ENCODE assay signal across 19 mouse cellular contexts in the genomic region with DNA sequence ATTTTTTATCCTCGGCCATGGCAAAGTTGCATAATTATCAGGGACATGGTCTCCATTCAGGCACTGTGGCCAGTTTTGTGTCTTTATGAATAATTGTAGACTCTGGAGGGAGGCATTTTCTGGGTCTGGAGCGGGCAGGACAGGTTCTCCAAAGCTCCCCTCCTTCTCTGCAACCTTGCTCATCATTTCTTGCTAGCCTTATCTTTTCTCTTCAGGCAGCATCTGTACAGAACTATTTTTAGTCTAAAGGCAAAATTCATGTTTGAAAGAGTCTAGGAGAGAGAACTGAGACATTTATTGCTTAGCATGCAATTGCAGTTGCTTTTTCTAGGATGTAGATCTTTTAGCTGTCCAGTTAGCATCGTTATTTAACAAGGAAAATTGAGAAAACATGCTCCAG. TPM values are rescaled to one million over a fixed set of nuclear protein-coding genes. Genes with fewer than 3 reads are reported as not detected.
A peak's percentile ranks its signal among the peaks of the same experiment; 100 is the strongest.
DNase-seq lines count a peak whose midpoint lies in the region; ATAC-seq and TF ChIP-seq lines count a peak whose summit lies in the region.
"Had no signal": no experiment of that assay in that cellular context is flagged by ENCODE, and none has a peak within 500 bp of the region (broad histone marks: within the 10 kb centered on the region; RNA-seq: fewer than 3 reads in every experiment).

No protein-coding gene starts in this region.

- no peak for DNase-seq in layer of hippocampus, adult 2 months (ENCODE audit: low spot score in 2 of 2)
- no peak for DNase-seq in layer of hippocampus, adult 18-20 months (ENCODE audit: low spot score in 2 of 2)
- DNase-seq in c-Kit-positive CD71-positive TER-119-positive erythroid progenitor cells, embryonic 14.5 days (ENCODE audit: low spot score), result peak; percentile 48
- DNase-seq in liver, embryonic 14.5 days (ENCODE audit: low read depth in 3 of 3, low spot score in 3 of 3), result peak in 1 of 3 experiments; percentile 19
- no peak for DNase-seq in urinary bladder, adult 2 months (ENCODE audit: low spot score)
- DNase-seq in forebrain, embryonic 14.5 days (ENCODE audit: low spot score), result no peak
- DNase-seq in embryo, embryonic 10 days (ENCODE audit: low spot score), result no peak
- DNase-seq: cerebellum, adult 18-20 months; gastrocnemius, postnatal 25 days; heart, adult 2 months; kidney, adult 18-20 months; kidney, postnatal 10 days; lung, adult 18-20 months; thymus, adult 18-20 months; thymus, postnatal 4 days had no signal

- 34% methylated on average over 3 of the region's 3 CpGs for WGBS in liver, embryonic 14.5 days (ENCODE audit: insufficient replicate concordance)
- 90% methylated on average over 3 of the region's 3 CpGs for WGBS in forebrain, embryonic 14.5 days

- no peak overlapping the region for H3K9ac ChIP-seq in liver, embryonic 14.5 days (replicated peaks)
- H3K9ac ChIP-seq in forebrain, embryonic 14.5 days (ENCODE audit: low read length), result no peak overlapping the region
- H3K9ac ChIP-seq: forebrain, embryonic 12.5 days; stomach, embryonic 15.5 days had no signal

- no peak overlapping the region; the same call in 1 of the 2 replicates for H3K4me3 ChIP-seq in layer of hippocampus, adult 2 months
- H3K4me3 ChIP-seq in liver, embryonic 14.5 days (ENCODE audit: insufficient read depth in 1 of 2, low read depth in 2 of 2, low read length in 2 of 2), result no peak overlapping the region
- no peak overlapping the region for H3K4me3 ChIP-seq in forebrain, embryonic 14.5 days (ENCODE audit: low read depth, low read length)
- H3K4me3 ChIP-seq: embryonic facial prominence, embryonic 10.5 days; forebrain, embryonic 12.5 days; heart, adult 2 months; limb, embryonic 10.5 days; stomach, embryonic 15.5 days had no signal

- ATAC-seq in liver, embryonic 14.5 days (ENCODE audit: insufficient read depth), result peak; percentile 68
- no peak for ATAC-seq in forebrain, embryonic 14.5 days

- peak overlapping the region; percentile 47 for H3K4me2 ChIP-seq in liver, embryonic 14.5 days (ENCODE audit: low read depth)
- H3K4me2 ChIP-seq in forebrain, embryonic 14.5 days (ENCODE audit: low read length), result no peak overlapping the region
- H3K4me2 ChIP-seq: forebrain, embryonic 12.5 days; stomach, embryonic 15.5 days had no signal

- 0 out of 2 replicates have a peak overlapping the region, but pooled peaks have one; percentile 36 for H3K27ac ChIP-seq in layer of hippocampus, adult 2 months
- no peak overlapping the region for H3K27ac ChIP-seq in liver, embryonic 14.5 days
- no peak overlapping the region for H3K27ac ChIP-seq in forebrain, embryonic 14.5 days (ENCODE audit: low read depth, low read length)
- H3K27ac ChIP-seq: embryonic facial prominence, embryonic 10.5 days; forebrain, embryonic 12.5 days; limb, embryonic 10.5 days; stomach, embryonic 15.5 days had no signal

- no peak for TF ChIP-seq CTCF in layer of hippocampus, adult 2 months (conservative IDR thresholded peaks at IDR 0.05)
- no peak for TF ChIP-seq CTCF in liver, embryonic 14.5 days (IDR thresholded peaks at IDR 0.05; ENCODE audit: low read depth)

- H3K9me3 ChIP-seq in liver, embryonic 14.5 days (ENCODE audit: control insufficient read depth, low read length), result no peaks in the 10 kb centered on the region
- no peaks in the 10 kb centered on the region for H3K9me3 ChIP-seq in forebrain, embryonic 14.5 days (replicated peaks; ENCODE audit: control insufficient read depth, low read length)
- H3K9me3 ChIP-seq: embryonic facial prominence, embryonic 10.5 days; forebrain, embryonic 12.5 days; limb, embryonic 10.5 days; stomach, embryonic 15.5 days had no signal

- TF ChIP-seq EP300 in liver, embryonic 14.5 days (IDR thresholded peaks at IDR 0.05; ENCODE audit: low read depth), result peak; percentile 63

- no peaks in the 10 kb centered on the region for H3K27me3 ChIP-seq in liver, embryonic 14.5 days (ENCODE audit: control insufficient read depth, insufficient read depth, low read length)
- no peaks in the 10 kb centered on the region for H3K27me3 ChIP-seq in forebrain, embryonic 14.5 days (replicated peaks; ENCODE audit: control insufficient read depth, insufficient read depth, low read length)
- H3K27me3 ChIP-seq: forebrain, embryonic 12.5 days; stomach, embryonic 15.5 days had no signal

- H3K36me3 ChIP-seq in liver, embryonic 14.5 days (replicated peaks; ENCODE audit: control insufficient read depth, insufficient read depth, low read depth), result no peaks in the 10 kb centered on the region; the same call in 1 of the 2 replicates
- H3K36me3 ChIP-seq in forebrain, embryonic 14.5 days (ENCODE audit: control insufficient read depth, insufficient read depth, low read length), result peaks cover 25% of the 10 kb centered on the region

- peaks cover 15 to 27% of the 10 kb centered on the region in 2 experiments for H3K4me1 ChIP-seq in liver, embryonic 14.5 days (replicated peaks; ENCODE audit: control insufficient read depth in 2 of 2, insufficient read depth in 2 of 2, low read length in 1 of 2)
- H3K4me1 ChIP-seq in forebrain, embryonic 14.5 days (ENCODE audit: control insufficient read depth, insufficient read depth, low read length), result peaks cover 22% of the 10 kb centered on the region

RNA-seq across cellular contexts. Expression of gene Kat6b, which starts 38.1 kb away (rescaled TPM):
- total RNA-seq in layer of hippocampus, adult 2 months (2021), result 100 to 1,000 TPM; 104 to 117 TPM
- 100 to 1,000 TPM; 106 to 120 TPM for total RNA-seq in layer of hippocampus, adult 18-20 months (2021)
- 1.3 and 1.4 TPM in 2 replicates for polyA plus RNA-seq in liver, embryonic 14.5 days (2012; rRNA removed)
- polyA plus RNA-seq in liver, embryonic 14.5 days (2014; fragmentation: Nextera tagmentation; extraction: Ambion mirVana), result 0.93 and 1.4 TPM in 2 replicates
- polyA plus RNA-seq in urinary bladder, adult 2 months (2012; rRNA removed), result 10.2 and 19.3 TPM in 2 replicates
- 28.8 and 34.6 TPM in 2 replicates for polyA plus RNA-seq in forebrain, embryonic 14.5 days (2014; fragmentation: Nextera tagmentation; extraction: Ambion mirVana)
